Mouse (Mus musculus) c-Kit-positive CD71-negative TER-119-negative erythroid progenitor cells, embryonic 14.5 days (primary cell): ENCODE measurements around the gene Hspb7.

Experiments used
- DNase-seq: peaks from one replicate; pipeline ENCODE4 v3.0.0-alpha.2; 2013; ENCODE audit warnings: low read depth

The Hspb7 gene

GRCm38 (mm10) chr4:141468576-141468975 is 48.0 kb downstream of the Hspb7 start:
- DNase-seq: no peak

- no peak for DNase-seq
Observed at GRCm38 (mm10) chr4:141469343-141469742, 48.8 kb downstream of the Hspb7 start.

DNA sequence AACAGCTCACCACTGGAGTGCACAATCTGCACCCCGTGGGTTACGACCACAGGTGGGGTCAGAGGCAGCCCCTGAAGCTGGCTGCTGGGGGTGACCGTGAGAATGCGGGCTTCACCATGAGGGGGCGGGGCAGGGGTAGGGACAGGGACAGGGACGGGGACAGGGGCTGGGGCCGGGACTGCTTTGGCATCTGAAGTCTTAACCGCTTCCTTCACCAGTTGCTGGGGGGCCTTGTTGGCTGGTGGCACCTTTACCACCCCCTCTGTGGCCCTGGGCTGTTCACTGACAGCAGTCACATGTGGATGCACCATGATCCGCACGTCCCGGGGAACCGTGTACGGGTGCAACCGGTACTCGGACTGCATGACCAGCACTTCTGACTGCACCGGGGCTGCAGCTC is 50.9 kb downstream of the Hspb7 start:
- no peak for DNase-seq

DNA sequence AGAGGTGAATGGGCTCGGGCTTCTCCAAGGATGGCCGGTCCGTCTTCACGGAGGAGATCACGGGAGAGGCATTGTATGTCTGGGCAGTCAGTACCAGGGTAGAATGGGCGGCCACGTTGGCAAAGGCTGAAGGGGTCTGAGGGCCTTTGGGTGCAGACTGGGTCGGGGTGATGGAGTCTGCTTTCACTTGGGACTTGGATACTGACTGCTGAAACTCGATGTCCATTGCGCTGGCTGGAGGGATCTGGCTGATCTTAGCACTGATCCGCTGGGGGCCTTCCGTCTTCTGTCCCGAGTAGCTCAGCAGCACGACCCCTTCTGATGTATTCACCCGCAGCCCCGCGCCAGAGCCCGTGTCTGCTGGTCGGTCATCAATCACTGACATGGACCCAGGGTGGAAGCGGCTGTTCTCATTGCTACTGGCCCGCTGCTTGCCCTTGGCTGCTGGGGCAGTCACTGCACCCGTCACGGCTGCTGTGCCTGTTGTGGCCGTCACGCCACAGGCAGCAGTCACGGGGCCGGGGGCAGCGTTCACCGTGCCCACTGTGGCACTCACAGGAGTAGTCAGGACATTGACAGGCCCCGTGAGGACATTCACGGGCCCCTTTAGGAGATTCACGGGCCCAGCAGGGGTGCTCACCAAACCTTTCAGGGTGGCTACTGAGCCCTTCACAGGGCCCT is 52.2 kb downstream of the Hspb7 start:
- DNase-seq: no peak

- DNase-seq: no peak
Observed at GRCm38 (mm10) chr4:141474431-141474830, 53.9 kb downstream of the Hspb7 start.
